Mouse (Mus musculus): ENCODE results near the gene Nkpd1.

GRCm38 (mm10) chr7:19494751-19495474, 22.7 kb upstream of the Nkpd1 start:
- no peak for TF ChIP-seq EP300 (IDR thresholded peaks at IDR 0.05; ENCODE audit: low read depth)
- TF ChIP-seq CTCF (IDR thresholded peaks at IDR 0.05; ENCODE audit: low read depth) = no peak

Data from liver, embryonic 14.5 days (tissue).